Mouse (Mus musculus) embryonic fibroblast, embryonic 13.5 days (primary cell): ENCODE measurements around the gene Rdh16f1. TPM values are rescaled to one million over a fixed set of nuclear protein-coding genes. Genes with fewer than 3 reads are reported as not detected.
"Not testable (repeated sequence)": the region's sequence is repeated elsewhere in the genome, so short reads cannot be mapped to it uniquely, and the experiment has no call there.

Experiments used
- H3K27ac ChIP-seq: 2 replicates; pipeline ENCODE4 v1.5.1; 2012; ENCODE audit warnings: low read length, control low read depth, inconsistent platforms; ENCODE audit not compliant: insufficient read depth
- H3K4me1 ChIP-seq: 2 replicates; pipeline ENCODE4 v1.6.1; 2011; ENCODE audit warnings: low read length; ENCODE audit not compliant: control insufficient read depth, insufficient read depth
- H3K4me3 ChIP-seq: 2 replicates; pipeline ENCODE4 v1.5.1; 2011; ENCODE audit warnings: mild to moderate bottlenecking, control low read depth, low read length; ENCODE audit not compliant: insufficient read depth
- CTCF ChIP-seq: IDR thresholded peaks from 2 replicates; pipeline ENCODE4 v1.5.1; 2011; ENCODE audit warnings: mild to moderate bottlenecking, control low read depth, low read length, moderate library complexity, borderline replicate concordance; ENCODE audit not compliant: insufficient read depth
- POLR2A ChIP-seq: IDR thresholded peaks from 2 replicates; pipeline ENCODE4 v1.6.1; 2011; ENCODE audit warnings: low read depth, mild to moderate bottlenecking, control low read depth, low read length, moderate library complexity
- polyA plus RNA-seq: library from polyadenylated mRNA; stranded (reverse); fragments of >200 nt; gene quantifications from 2 replicates; pipeline ENCODE4 v1.2.4, GENCODE M21; 2011; ENCODE audit warnings: low read depth; ENCODE audit not compliant: missing spikeins, insufficient read length

Gene Rdh16f1
- polyA plus RNA-seq, 1 experiment = not detected

- Histone ChIP-seq H3K4me1 (no peaks in the 10 kb centered on the region), H3K4me3 (no peak overlapping the region), H3K27ac (no peak overlapping the region)
- TF ChIP-seq POLR2A (no peak), CTCF (no peak)
These were observed 10.6 kb upstream of the Rdh16f1 start for GRCm38 (mm10) chr10:127748847-127749612.

- Histone ChIP-seq H3K4me3 (no peak overlapping the region), H3K4me1 (no peaks in the 10 kb centered on the region), H3K27ac (no peak overlapping the region)
- TF ChIP-seq POLR2A = no peak
- no peak for TF ChIP-seq CTCF
These were observed 9.3 kb upstream of the Rdh16f1 start for GRCm38 (mm10) chr10:127750136-127750777.

GRCm38 (mm10) chr10:127751548-127751947 is 8.0 kb upstream of the Rdh16f1 start, which contains the start of gene Gpr182:
Gene Gpr182 (minus strand): TSS chr10:127751732.
- TF ChIP-seq CTCF = no peak
- TF ChIP-seq POLR2A = no peak
- Histone ChIP-seq H3K4me1 (no peaks in the 10 kb centered on the region), H3K27ac (no peak within 1 kb of the TSS), H3K4me3 (no peak within 1 kb of the TSS)

GRCm38 (mm10) chr10:127754566-127755166 is 4.9 kb upstream of the Rdh16f1 start:
- Histone ChIP-seq H3K4me3 (no peak overlapping the region), H3K4me1 (no peaks in the 10 kb centered on the region), H3K27ac (no peak overlapping the region)
- TF ChIP-seq POLR2A = no peak
- TF ChIP-seq CTCF = no peak

- TF ChIP-seq POLR2A = no peak
- no peak for TF ChIP-seq CTCF
- H3K27ac ChIP-seq = no peak overlapping the region
- H3K4me1 ChIP-seq = no peaks in the 10 kb centered on the region
- H3K4me3 ChIP-seq = no peak overlapping the region
These were observed 4.3 kb upstream of the Rdh16f1 start for GRCm38 (mm10) chr10:127755246-127755645.

GRCm38 (mm10) chr10:127755770-127756468 is 3.7 kb upstream of the Rdh16f1 start:
- Histone ChIP-seq H3K4me3 (no peak overlapping the region), H3K4me1 (no peaks in the 10 kb centered on the region), H3K27ac (no peak overlapping the region)
- TF ChIP-seq CTCF (no peak), POLR2A (no peak)

- not testable (repeated sequence) for H3K4me3 ChIP-seq, H3K4me1 ChIP-seq, H3K27ac ChIP-seq
These were observed 3.3 kb downstream of the Rdh16f1 start for GRCm38 (mm10) chr10:127762926-127763325.

- TF ChIP-seq POLR2A = no peak
- TF ChIP-seq CTCF = no peak
- Histone ChIP-seq H3K4me3 (no peak overlapping the region), H3K27ac (no peak overlapping the region), H3K4me1 (no peaks in the 10 kb centered on the region)
These were observed 4.5 kb downstream of the Rdh16f1 start for GRCm38 (mm10) chr10:127763914-127764680.

GRCm38 (mm10) chr10:127766564-127766963 is 7.0 kb downstream of the Rdh16f1 start:
- TF ChIP-seq CTCF = no peak
- TF ChIP-seq POLR2A = no peak
- H3K4me3 ChIP-seq = no peak overlapping the region

More at GRCm38 (mm10) chr10:127766564-127766963, 7.0 kb downstream of the Rdh16f1 start:
- no peak overlapping the region for H3K27ac ChIP-seq
- no peaks in the 10 kb centered on the region for H3K4me1 ChIP-seq
